Mouse (Mus musculus): ENCODE data around the gene Sh3bgrl2.

DNA sequence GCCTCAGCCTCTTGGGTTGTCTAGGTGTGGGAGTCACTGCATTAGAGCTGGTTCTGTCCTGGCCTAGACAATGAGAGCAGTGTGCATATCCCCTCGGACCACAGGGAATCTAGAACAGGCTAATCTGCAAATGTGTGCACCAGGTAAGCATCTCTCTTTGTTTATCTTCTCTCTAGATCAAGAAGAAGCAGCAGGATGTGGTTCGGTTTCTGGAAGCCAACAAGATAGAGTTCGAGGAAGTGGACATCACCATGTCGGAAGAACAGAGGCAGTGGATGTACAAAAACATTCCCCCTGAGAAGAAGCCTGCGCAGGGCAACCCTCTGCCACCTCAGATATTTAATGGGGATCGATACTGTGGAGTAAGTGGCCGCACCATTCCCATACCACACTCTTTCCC is 29.1 kb downstream of the Sh3bgrl2 start:
- no peak for TF ChIP-seq POLR2A (IDR thresholded peaks at IDR 0.05; ENCODE audit: extremely low read depth, insufficient read depth, low read length)
- no peak for TF ChIP-seq CTCF (IDR thresholded peaks at IDR 0.05; ENCODE audit: extremely low read depth, insufficient read depth, low read length)
